Mouse (Mus musculus) liver, embryonic 12.5 days (tissue): ENCODE measurements around the gene Tango2. TPM values are rescaled to one million over a fixed set of nuclear protein-coding genes. Genes with fewer than 3 reads are reported as not detected.
"Not testable (repeated sequence)": the region's sequence is repeated elsewhere in the genome, so short reads cannot be mapped to it uniquely, and the experiment has no call there.

Experiments used
- ATAC-seq: fragments of 200-750 bp; cut with Nextera tagmentation; 2 replicates; pipeline ENCODE4 v1.8.0; 2017; ENCODE audit warnings: moderate number of reproducible peaks, mild to moderate bottlenecking, moderate library complexity
- H3K27ac ChIP-seq: fragments of 300-500 bp; sonication (generic); 2 replicates; pipeline ENCODE4 v1.5.1; 2016; ENCODE audit warnings: mild to moderate bottlenecking
- H3K27me3 ChIP-seq: fragments of 300-500 bp; sonication (generic); replicated peaks from 2 replicates; pipeline ENCODE4 v1.6.1; 2016; ENCODE audit warnings: mild to moderate bottlenecking, moderate library complexity
- H3K36me3 ChIP-seq: fragments of 300-500 bp; sonication (generic); 2 replicates; pipeline ENCODE4 v1.6.1; 2016; ENCODE audit warnings: mild to moderate bottlenecking, moderate library complexity
- H3K4me1 ChIP-seq: fragments of 300-500 bp; sonication (generic); 2 replicates; pipeline ENCODE4 v1.6.1; 2016
- H3K4me2 ChIP-seq: fragments of 300-500 bp; sonication (generic); 2 replicates; pipeline ENCODE4 v1.6.1; 2016; ENCODE audit warnings: mild to moderate bottlenecking, moderate library complexity
- H3K4me3 ChIP-seq: fragments of 300-500 bp; sonication (generic); 2 replicates; pipeline ENCODE4 v1.5.1; 2016; ENCODE audit warnings: mild to moderate bottlenecking, moderate library complexity
- H3K9ac ChIP-seq: fragments of 300-500 bp; sonication (generic); 2 replicates; pipeline ENCODE4 v1.6.1; 2016; ENCODE audit warnings: mild to moderate bottlenecking, moderate library complexity
- H3K9me3 ChIP-seq: fragments of 300-500 bp; sonication (generic); replicated peaks from 2 replicates; pipeline ENCODE4 v1.6.1; 2016; ENCODE audit warnings: mild to moderate bottlenecking, moderate library complexity
- WGBS: fragments of 180-500 bp; shearing (Covaris S2); methylation state at CpG from one replicate; pipeline ENCODE4 v1.1.7; 2016; ENCODE audit not compliant: insufficient replicate concordance; 5-methylcytosine and 5-hydroxymethylcytosine counted together
- polyA plus RNA-seq: library from polyadenylated mRNA; unstranded; fragments of >200 nt; fragmentation: Nextera tagmentation; extraction: Ambion mirVana; gene quantifications from 2 replicates; pipeline ENCODE4 v1.2.1, GENCODE M21; 2016

Gene Tango2
- polyA plus RNA-seq, 1 experiment from 2014 or later: 79.3 TPM

DNA sequence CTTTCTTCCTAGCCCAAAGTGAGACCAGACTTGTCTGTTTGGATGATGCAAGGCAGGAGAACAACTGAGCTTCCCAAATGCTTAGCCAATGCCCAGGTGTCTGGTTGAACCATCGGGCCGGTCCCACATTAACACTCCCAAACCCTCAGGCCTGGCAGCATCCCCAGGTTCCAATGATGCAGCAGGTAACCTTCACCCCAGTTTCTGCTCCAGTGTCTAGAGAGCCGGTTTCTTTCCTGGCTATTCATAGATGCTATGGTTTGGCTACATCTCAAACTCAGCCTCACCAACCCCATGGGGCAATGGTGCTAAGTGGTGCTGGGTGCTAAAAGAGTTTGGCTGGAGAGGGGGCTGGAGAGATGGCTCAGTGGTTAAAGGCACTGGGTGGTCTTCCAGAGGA is 11.9 kb downstream of the Tango2 start:
- Histone ChIP-seq H3K9ac (no peak overlapping the region), H3K36me3 (peaks cover 92% of the 10 kb centered on the region), H3K4me3 (no peak overlapping the region), H3K4me2 (no peak overlapping the region), H3K4me1 (peaks cover 26% of the 10 kb centered on the region), H3K9me3 (no peaks in the 10 kb centered on the region), H3K27me3 (no peaks in the 10 kb centered on the region), H3K27ac (no peak overlapping the region)
- no peak for ATAC-seq
- WGBS: 90% methylated on average over 3 of the region's 3 CpGs

GRCm38 (mm10) chr16:18333976-18334375 is 13.9 kb downstream of the Tango2 start:
- Histone ChIP-seq H3K36me3 (peaks cover 91% of the 10 kb centered on the region), H3K4me3 (no peak overlapping the region), H3K4me1 (peaks cover 11% of the 10 kb centered on the region; the same call in 1 of the 2 replicates), H3K4me2 (no peak overlapping the region), H3K27ac (no peak overlapping the region), H3K27me3 (no peaks in the 10 kb centered on the region), H3K9ac (no peak overlapping the region), H3K9me3 (no peaks in the 10 kb centered on the region)
- WGBS: 76% methylated on average over 3 of the region's 3 CpGs
- no peak for ATAC-seq

- H3K27ac ChIP-seq: no peak overlapping the region
- H3K27me3 ChIP-seq: no peaks in the 10 kb centered on the region
- no peaks in the 10 kb centered on the region for H3K9me3 ChIP-seq
- H3K36me3 ChIP-seq: peaks cover 85% of the 10 kb centered on the region
- ATAC-seq: no peak
- no peak overlapping the region for H3K4me2 ChIP-seq
- WGBS: 93% methylated on average over 1 of the region's 1 CpGs
- 0 out of 2 replicates have a peak, but pooled peaks cover 3% of the 10 kb centered on the region for H3K4me1 ChIP-seq
- H3K9ac ChIP-seq: no peak overlapping the region
- no peak overlapping the region for H3K4me3 ChIP-seq
Observed at GRCm38 (mm10) chr16:18328524-18328923, 19.4 kb downstream of the Tango2 start.

DNA sequence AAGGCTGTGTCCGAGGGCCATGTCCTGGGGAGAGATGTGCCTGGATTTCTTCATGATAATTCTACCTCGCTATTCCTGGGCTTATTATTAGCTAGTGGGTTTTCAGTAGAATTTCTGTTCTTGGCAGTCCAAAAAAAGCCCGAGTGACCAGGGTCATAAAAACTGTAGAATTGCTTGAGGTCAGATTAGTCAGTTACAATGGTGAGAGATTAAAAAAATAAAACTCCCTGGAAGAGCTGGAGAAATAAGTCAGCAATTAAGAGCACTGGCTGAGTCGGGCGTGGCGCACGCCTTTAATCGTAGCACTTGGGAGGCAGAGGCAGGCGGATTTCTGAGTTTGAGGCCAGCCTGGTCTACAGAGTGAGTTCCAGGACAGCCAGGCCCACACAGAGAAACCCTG is 20.0 kb downstream of the Tango2 start:
- Histone ChIP-seq H3K9me3 (no peaks in the 10 kb centered on the region), H3K27ac (no peak overlapping the region), H3K27me3 (no peaks in the 10 kb centered on the region), H3K4me2 (no peak overlapping the region), H3K36me3 (peaks cover 85% of the 10 kb centered on the region), H3K4me3 (no peak overlapping the region), H3K9ac (no peak overlapping the region), H3K4me1 (0 out of 2 replicates have a peak, but pooled peaks cover 3% of the 10 kb centered on the region)
- ATAC-seq: no peak
- 83% methylated on average over 9 of the region's 9 CpGs for WGBS

DNA sequence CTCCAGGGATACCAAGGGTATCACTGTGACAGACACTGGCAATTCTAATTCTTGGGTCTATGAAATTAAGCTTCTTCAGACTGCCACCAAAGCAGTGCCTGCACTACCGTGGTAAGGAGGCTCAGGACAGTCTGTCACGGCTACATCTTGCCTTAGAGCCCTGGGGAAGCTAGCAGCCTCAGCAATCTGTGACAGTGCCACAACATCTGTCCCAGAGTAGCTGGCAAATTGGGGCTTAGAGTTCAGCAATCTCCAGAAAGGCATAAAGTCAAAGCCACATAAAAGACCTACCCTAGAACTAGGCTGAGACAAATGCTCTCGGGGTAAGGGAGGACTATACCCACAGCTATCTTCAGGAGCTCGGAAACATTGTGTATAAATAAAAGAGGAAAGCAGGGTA is 22.2 kb downstream of the Tango2 start:
- Histone ChIP-seq H3K4me1 (0 out of 2 replicates have a peak, but pooled peaks cover 3% of the 10 kb centered on the region), H3K9ac (no peak overlapping the region), H3K9me3 (no peaks in the 10 kb centered on the region), H3K27me3 (no peaks in the 10 kb centered on the region), H3K27ac (no peak overlapping the region), H3K36me3 (peaks cover 87% of the 10 kb centered on the region), H3K4me2 (no peak overlapping the region), H3K4me3 (no peak overlapping the region)
- WGBS: 75% methylated on average over 4 of the region's 4 CpGs
- no peak for ATAC-seq

DNA sequence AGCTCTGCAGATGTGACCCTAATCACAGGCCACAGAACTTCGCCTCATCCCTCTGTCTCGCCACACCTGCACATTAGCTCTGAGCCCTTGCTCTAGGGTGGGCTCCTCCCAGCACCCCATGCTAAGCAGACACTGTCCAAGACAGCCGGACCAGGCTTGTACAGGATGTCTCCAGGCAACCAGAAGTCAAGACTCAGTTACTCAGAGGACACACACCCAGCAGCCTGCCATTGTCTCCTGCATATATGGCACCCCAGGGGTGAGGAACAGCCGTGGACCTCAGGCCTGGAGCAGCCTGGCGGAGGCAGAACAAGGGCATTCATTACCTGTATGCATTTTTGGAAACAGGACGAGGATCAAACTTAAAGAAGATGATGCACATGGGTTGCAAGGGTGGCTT is 23.9 kb downstream of the Tango2 start:
- Histone ChIP-seq H3K9me3 (no peaks in the 10 kb centered on the region), H3K4me1 (no peaks in the 10 kb centered on the region; the same call in 1 of the 2 replicates), H3K27ac (no peak overlapping the region), H3K4me3 (no peak overlapping the region), H3K9ac (no peak overlapping the region), H3K36me3 (peaks cover 92% of the 10 kb centered on the region), H3K27me3 (no peaks in the 10 kb centered on the region), H3K4me2 (no peak overlapping the region)
- ATAC-seq: no peak
- WGBS: 83% methylated on average over 6 of the region's 6 CpGs

DNA sequence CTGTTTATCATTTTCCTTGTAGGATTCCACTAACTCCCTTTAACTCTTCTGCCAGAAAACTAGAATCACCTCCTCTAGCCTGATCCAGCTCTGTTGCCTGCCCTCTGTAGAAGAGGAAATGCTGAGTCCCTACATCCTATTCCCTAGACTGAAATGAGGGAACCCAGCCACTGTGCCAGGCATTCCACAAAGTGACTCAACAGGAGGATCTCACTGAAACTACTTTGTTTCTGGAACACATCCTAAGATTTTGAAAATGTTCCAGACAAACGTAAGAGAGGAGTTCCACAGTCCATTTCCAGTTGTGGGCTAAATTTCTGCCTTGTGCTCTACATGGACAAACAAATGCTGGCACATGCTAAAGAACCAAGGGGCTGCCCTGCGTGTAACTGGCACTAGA is 24.4 kb downstream of the Tango2 start:
- H3K27ac ChIP-seq: no peak overlapping the region
- no peak overlapping the region for H3K4me2 ChIP-seq
- no peak for ATAC-seq
- no peaks in the 10 kb centered on the region; the same call in 1 of the 2 replicates for H3K4me1 ChIP-seq
- H3K27me3 ChIP-seq: no peaks in the 10 kb centered on the region
- no peak overlapping the region for H3K9ac ChIP-seq
- H3K9me3 ChIP-seq: no peaks in the 10 kb centered on the region
- no peak overlapping the region for H3K4me3 ChIP-seq
- 75% methylated on average over 2 of the region's 2 CpGs for WGBS
- H3K36me3 ChIP-seq: peaks cover 94% of the 10 kb centered on the region

DNA sequence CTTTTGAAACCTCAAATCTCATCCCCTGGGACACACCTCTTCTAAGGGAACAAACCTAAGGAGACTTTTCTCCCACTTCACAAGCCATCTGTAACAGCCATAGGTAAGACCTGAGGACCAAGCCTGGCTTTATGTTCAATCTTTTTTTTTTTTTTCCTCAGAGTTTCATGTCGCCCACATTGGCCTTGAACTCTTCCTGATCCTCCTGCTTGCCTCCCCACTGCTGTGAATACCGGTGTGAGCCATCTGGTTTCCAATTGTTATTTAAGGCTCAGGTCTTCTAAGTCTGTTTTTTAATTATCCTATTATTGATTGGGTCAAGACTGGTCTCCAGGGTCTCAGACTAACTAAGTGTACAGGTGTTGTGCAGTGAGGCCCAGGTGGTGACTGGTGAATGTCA is 26.5 kb downstream of the Tango2 start:
- no peak overlapping the region for H3K4me3 ChIP-seq
- no peak overlapping the region for H3K9ac ChIP-seq
- no peaks in the 10 kb centered on the region for H3K9me3 ChIP-seq
- no peak overlapping the region for H3K27ac ChIP-seq
- ATAC-seq: no peak
- H3K4me1 ChIP-seq: no peaks in the 10 kb centered on the region; the same call in 1 of the 2 replicates
- H3K4me2 ChIP-seq: no peak overlapping the region
- H3K36me3 ChIP-seq: peaks cover 91% of the 10 kb centered on the region
- WGBS: 71% methylated on average over 2 of the region's 2 CpGs
- H3K27me3 ChIP-seq: no peaks in the 10 kb centered on the region

GRCm38 (mm10) chr16:18318992-18319391 is 28.9 kb downstream of the Tango2 start:
- Histone ChIP-seq H3K4me3 (no peak overlapping the region), H3K9ac (no peak overlapping the region), H3K27ac (no peak overlapping the region), H3K4me2 (no peak overlapping the region), H3K36me3 (peaks cover 90% of the 10 kb centered on the region), H3K27me3 (no peaks in the 10 kb centered on the region), H3K9me3 (no peaks in the 10 kb centered on the region), H3K4me1 (no peaks in the 10 kb centered on the region; the same call in 1 of the 2 replicates)
- no peak for ATAC-seq
- WGBS: 75% methylated on average over 3 of the region's 3 CpGs

DNA sequence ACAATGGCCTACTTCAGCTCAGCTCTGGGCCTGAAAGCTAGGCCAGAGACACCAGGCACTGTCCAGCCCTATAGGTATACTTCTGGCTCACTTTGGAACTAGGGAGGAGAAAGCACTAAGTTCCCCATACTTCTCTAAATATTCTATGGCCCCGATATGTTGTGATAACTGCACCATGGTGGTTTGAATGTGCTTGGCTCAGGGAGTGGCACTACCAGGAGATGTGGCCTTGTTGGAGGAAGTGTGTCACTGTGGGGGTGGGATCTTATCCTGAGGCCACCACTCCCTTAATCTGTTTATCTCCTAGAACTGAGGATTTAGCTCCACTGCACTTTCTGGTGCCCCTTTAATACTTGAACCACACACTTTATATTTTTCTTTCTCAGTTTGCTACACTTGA is 39.7 kb downstream of the Tango2 start:
- Histone ChIP-seq H3K36me3 (peaks cover 94% of the 10 kb centered on the region), H3K27me3 (no peaks in the 10 kb centered on the region)
- WGBS: 28% methylated on average over 1 of the region's 1 CpGs

DNA sequence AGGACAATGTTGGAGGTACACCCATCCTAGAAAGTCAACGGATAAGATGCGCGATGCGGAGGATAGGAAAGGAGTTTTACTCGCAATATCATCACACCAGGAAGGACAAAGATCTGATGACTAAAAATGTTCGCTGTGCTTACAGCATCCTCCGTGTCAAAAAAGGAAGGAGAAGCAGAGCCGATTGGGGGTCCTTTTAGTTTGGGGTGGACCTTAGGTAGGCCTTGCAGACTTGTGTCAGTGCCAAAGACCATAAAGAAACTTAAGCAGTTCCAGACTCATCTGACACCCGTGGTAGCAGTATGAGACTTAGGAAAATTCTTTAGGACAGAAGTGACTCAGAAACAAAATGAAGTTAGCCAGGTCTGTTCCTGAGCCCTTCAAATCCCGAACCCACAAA is 58.3 kb downstream of the Tango2 start:
- not testable (repeated sequence) for H3K27me3 ChIP-seq, ATAC-seq, H3K9me3 ChIP-seq
- 2% methylated on average over 10 of the region's 10 CpGs for WGBS
- peak overlapping the region; percentile 94 for H3K4me2 ChIP-seq
- H3K4me1 ChIP-seq: peaks cover 37% of the 10 kb centered on the region
- H3K9ac ChIP-seq: peak overlapping the region; percentile 64
- H3K4me3 ChIP-seq: peak overlapping the region; percentile 74
- peaks cover 32% of the 10 kb centered on the region for H3K36me3 ChIP-seq
- H3K27ac ChIP-seq: peak overlapping the region; percentile 73

More for the DNA sequence above, 39.7 kb downstream of the Tango2 start:
- Histone ChIP-seq H3K4me3 (no peak overlapping the region), H3K4me2 (no peak overlapping the region), H3K9me3 (no peaks in the 10 kb centered on the region), H3K9ac (no peak overlapping the region), H3K27ac (no peak overlapping the region), H3K4me1 (no peaks in the 10 kb centered on the region; the same call in 1 of the 2 replicates)
- 0 out of 2 replicates have a peak, but pooled peaks have one; percentile 32 for ATAC-seq

- under 1% methylated on average over 65 of the region's 71 CpGs for WGBS
- Histone ChIP-seq H3K4me3 (peak within 1 kb of the TSS; percentile 74), H3K27ac (peak within 1 kb of the TSS; percentile 91), H3K9ac (peak within 1 kb of the TSS; percentile 87), H3K4me2 (peak within 1 kb of the TSS; percentile 94), H3K4me1 (peaks cover 37% of the 10 kb centered on the region), H3K9me3 (no peaks in the 10 kb centered on the region), H3K27me3 (no peaks in the 10 kb centered on the region), H3K36me3 (peaks cover 37% of the 10 kb centered on the region)
- ATAC-seq: peak; percentile 97
Observed at GRCm38 (mm10) chr16:18289067-18289588, 58.8 kb downstream of the Tango2 start, which contains the start of gene Dgcr8. Gene Dgcr8, minus strand, starts transcription at chr16:18289246.
